Mouse (Mus musculus): ENCODE measurements at regions not wholly inside any gene's neighbourhood (a gene's known extent, or its start where the extent isn't known, plus 50 kb on each side); places are given as distances from the start of the nearest gene placed in this dataset.

DNA sequence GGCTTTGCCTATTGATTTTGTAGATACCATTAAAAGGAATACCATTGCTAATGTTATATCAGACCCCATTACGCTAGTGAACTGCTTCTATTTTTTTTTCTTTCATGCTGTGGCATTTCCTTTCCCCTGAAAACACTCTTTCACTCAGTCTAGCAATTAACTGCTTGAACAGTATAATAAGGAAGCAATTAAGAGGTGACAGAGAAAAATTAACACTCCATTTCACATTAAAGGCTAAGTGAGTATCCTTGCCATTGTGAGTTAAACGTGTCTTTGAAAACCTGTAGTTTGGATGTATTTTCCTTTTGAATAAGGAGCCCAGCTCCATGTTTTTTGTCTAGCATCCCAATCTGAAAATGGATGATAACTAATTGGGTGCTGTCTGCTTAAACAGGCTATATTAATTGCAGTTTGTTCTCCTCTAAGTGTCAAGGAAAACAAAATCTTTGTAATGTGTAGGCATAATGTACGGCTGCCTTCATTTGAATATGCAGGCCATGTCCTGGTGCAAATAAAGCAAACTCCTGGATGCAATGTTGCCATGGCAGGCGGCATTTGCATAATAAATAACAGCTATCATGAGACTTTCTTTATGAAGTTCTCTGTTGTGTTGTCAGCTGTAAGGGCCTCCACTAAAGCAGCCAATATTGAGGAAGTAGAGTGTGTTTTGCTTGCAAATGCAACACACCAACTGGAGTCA lies 423.3 kb downstream of the Zic3 start:
- no peak overlapping the region for H3K4me2 ChIP-seq (ENCODE audit: low read length)
- no peaks in the 10 kb centered on the region for H3K27me3 ChIP-seq (ENCODE audit: insufficient read depth, low read length)
- no peaks in the 10 kb centered on the region for H3K36me3 ChIP-seq (ENCODE audit: insufficient read depth, low read length)
- no peak overlapping the region for H3K27ac ChIP-seq
- 70% methylated on average over 4 of the region's 4 CpGs for WGBS
- no peak for DNase-seq (ENCODE audit: low spot score)
- no peaks in the 10 kb centered on the region for H3K4me1 ChIP-seq (replicated peaks; ENCODE audit: insufficient read depth, low read length)
- H3K9ac ChIP-seq (ENCODE audit: low read depth, low read length): no peak overlapping the region
- H3K4me3 ChIP-seq (replicated peaks; ENCODE audit: low read depth, low read length): no peak overlapping the region
- H3K9me3 ChIP-seq (replicated peaks; ENCODE audit: low read length): no peaks in the 10 kb centered on the region
- no peak for TF ChIP-seq CTCF (IDR thresholded peaks at IDR 0.05; ENCODE audit: low read depth)
- ATAC-seq (replicated peaks; ENCODE audit: low FRiP score, low read depth): no peak

DNA sequence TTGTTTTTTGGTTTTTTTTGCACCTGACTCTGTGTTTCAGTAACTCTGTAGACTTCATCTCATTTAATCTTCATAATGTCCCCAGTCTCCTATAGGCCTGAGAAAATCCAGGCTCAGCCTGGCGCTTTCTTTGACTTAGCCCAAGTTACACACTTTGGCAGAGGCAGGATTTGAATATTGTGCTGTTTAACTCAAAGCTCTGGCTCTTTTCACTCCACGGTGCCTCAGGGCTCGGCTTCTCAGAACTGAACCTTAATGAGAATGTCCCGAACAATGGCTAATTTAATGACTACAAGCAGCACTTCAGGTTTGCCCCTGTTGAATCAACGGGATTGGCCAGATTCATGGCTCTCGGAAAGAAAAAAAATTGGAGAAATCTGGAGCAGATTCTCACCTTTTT lies 425.1 kb downstream of the Zic3 start:
- no peak for TF ChIP-seq CTCF (IDR thresholded peaks at IDR 0.05; ENCODE audit: low read depth)
- Histone ChIP-seq H3K9me3 (replicated peaks; ENCODE audit: low read length) (no peaks in the 10 kb centered on the region), H3K36me3 (ENCODE audit: insufficient read depth, low read length) (no peaks in the 10 kb centered on the region), H3K9ac (ENCODE audit: low read depth, low read length) (no peak overlapping the region), H3K4me3 (replicated peaks; ENCODE audit: low read depth, low read length) (no peak overlapping the region), H3K27ac (no peak overlapping the region), H3K4me1 (replicated peaks; ENCODE audit: insufficient read depth, low read length) (no peaks in the 10 kb centered on the region), H3K27me3 (ENCODE audit: insufficient read depth, low read length) (no peaks in the 10 kb centered on the region), H3K4me2 (ENCODE audit: low read length) (no peak overlapping the region)
- ATAC-seq (replicated peaks; ENCODE audit: low FRiP score, low read depth): no peak
- no peak for DNase-seq (ENCODE audit: low spot score)
- 74% methylated on average over 6 of the region's 6 CpGs for WGBS

DNA sequence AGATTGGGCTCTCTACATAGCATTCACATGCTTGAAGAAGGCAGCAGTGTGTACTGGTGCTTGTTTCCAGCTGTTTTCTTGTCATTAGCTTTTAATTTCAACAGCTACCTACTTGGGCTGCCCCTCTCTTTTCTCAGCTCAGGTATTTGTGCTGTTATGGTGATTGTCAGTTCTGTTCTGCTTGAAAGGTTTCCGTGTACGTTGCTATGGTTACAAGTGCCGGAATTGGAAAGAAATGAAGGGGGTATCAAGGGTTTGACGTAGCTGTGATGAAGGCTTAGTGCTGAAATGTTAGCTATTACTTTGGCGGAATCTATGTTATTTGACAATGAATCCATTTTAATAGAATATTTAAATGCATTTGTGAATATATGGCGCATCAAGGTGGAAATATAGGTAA lies 439.5 kb upstream of the 4930550L24Rik start:
- WGBS: 74% methylated on average over 6 of the region's 6 CpGs
- no peaks in the 10 kb centered on the region for H3K9me3 ChIP-seq (replicated peaks; ENCODE audit: low read length)
- ATAC-seq (replicated peaks; ENCODE audit: low FRiP score, low read depth) (no peak), DNase-seq (ENCODE audit: low spot score) (no peak)
- no peak for TF ChIP-seq CTCF (IDR thresholded peaks at IDR 0.05; ENCODE audit: low read depth)
- no peak overlapping the region for H3K9ac ChIP-seq (ENCODE audit: low read depth, low read length)
- H3K4me2 ChIP-seq (ENCODE audit: low read length): no peak overlapping the region
- no peaks in the 10 kb centered on the region for H3K36me3 ChIP-seq (ENCODE audit: insufficient read depth, low read length)
- H3K4me1 ChIP-seq (replicated peaks; ENCODE audit: insufficient read depth, low read length): no peaks in the 10 kb centered on the region
- no peaks in the 10 kb centered on the region for H3K27me3 ChIP-seq (ENCODE audit: insufficient read depth, low read length)
- no peak overlapping the region for H3K27ac ChIP-seq
- no peak overlapping the region for H3K4me3 ChIP-seq (replicated peaks; ENCODE audit: low read depth, low read length)

DNA sequence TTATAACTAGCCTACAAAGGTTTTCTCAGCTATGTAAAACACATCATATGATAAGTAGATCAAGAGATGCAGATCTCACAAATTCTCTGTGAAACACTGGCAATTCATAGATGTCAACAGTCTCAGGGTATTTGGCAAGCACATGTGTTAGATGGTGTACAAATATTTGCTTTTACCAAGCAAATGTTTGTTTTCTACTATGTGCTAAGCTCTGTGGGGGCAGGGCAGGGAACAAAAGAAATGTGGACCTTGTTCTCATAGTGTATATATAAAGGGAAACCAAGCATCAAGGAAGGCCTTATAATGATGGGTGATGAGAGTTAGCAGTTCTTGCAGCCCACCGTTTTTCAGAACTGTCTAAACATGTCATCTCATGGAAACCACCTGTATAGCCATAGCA lies 438.2 kb upstream of the 4930550L24Rik start:
- ATAC-seq (replicated peaks; ENCODE audit: low FRiP score, low read depth) (no peak), DNase-seq (ENCODE audit: low spot score) (no peak)
- Histone ChIP-seq H3K9ac (ENCODE audit: low read depth, low read length) (no peak overlapping the region), H3K4me3 (replicated peaks; ENCODE audit: low read depth, low read length) (no peak overlapping the region), H3K27ac (no peak overlapping the region), H3K27me3 (ENCODE audit: insufficient read depth, low read length) (no peaks in the 10 kb centered on the region), H3K4me2 (ENCODE audit: low read length) (no peak overlapping the region), H3K36me3 (ENCODE audit: insufficient read depth, low read length) (no peaks in the 10 kb centered on the region), H3K9me3 (replicated peaks; ENCODE audit: low read length) (no peaks in the 10 kb centered on the region), H3K4me1 (replicated peaks; ENCODE audit: insufficient read depth, low read length) (no peaks in the 10 kb centered on the region)
- no peak for TF ChIP-seq CTCF (IDR thresholded peaks at IDR 0.05; ENCODE audit: low read depth)
- 61% methylated on average over 1 of the region's 1 CpGs for WGBS

DNA sequence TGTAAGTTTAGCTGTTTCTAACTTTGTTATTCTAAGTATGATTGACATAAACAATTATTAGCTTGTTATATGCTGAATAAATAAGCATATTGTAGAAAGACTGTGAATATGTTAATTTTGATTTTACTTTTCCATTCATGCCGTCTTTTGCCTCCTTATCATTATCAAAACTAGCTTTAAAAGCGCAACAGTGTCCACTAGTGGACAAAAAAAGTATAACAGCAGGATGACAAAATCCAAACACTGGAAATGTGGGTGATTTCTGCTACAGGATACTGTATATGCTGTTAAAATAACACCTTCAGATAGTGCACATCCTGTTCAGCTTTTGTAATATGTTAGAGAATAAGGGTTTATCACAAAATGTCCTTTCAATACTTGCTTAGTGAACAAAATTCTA lies 418.3 kb upstream of the 4930550L24Rik start:
- H3K4me3 ChIP-seq (replicated peaks; ENCODE audit: low read depth, low read length): no peak overlapping the region
- H3K4me1 ChIP-seq (replicated peaks; ENCODE audit: insufficient read depth, low read length): no peaks in the 10 kb centered on the region
- WGBS: 20% methylated on average over 2 of the region's 2 CpGs
- TF ChIP-seq CTCF (IDR thresholded peaks at IDR 0.05; ENCODE audit: low read depth): peak; percentile 75
- no peaks in the 10 kb centered on the region for H3K36me3 ChIP-seq (ENCODE audit: insufficient read depth, low read length)
- no peak overlapping the region for H3K27ac ChIP-seq
- DNase-seq (ENCODE audit: low spot score): peak; percentile 12
- H3K9ac ChIP-seq (ENCODE audit: low read depth, low read length): no peak overlapping the region
- ATAC-seq (replicated peaks; ENCODE audit: low FRiP score, low read depth): no peak
- no peak overlapping the region for H3K4me2 ChIP-seq (ENCODE audit: low read length)
- no peaks in the 10 kb centered on the region for H3K9me3 ChIP-seq (replicated peaks; ENCODE audit: low read length)
- H3K27me3 ChIP-seq (ENCODE audit: insufficient read depth, low read length): no peaks in the 10 kb centered on the region

DNA sequence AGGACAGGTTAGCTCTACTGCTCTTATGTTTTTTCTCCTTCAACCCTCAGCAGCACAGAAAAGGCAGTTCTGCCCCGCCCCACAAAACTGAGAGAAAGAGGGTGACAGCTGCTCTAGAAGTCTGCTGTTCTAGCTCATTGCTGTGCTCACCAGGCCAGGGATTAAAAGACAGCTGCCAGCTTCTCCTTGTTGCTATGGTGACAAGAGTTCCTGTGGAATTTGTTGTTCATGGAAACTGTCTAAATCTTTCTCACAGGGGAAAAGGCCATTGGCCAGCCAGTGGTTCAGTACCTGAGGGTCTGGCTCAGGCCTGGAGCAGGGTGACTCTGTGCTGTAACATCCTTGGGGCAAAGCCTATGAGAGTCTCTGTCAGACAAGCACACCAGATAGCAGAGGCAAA lies 405.6 kb upstream of the 4930550L24Rik start:
- DNase-seq (ENCODE audit: low spot score): no peak
- H3K36me3 ChIP-seq (ENCODE audit: insufficient read depth, low read length): no peaks in the 10 kb centered on the region
- H3K4me2 ChIP-seq (ENCODE audit: low read length): no peak overlapping the region
- ATAC-seq (replicated peaks; ENCODE audit: low FRiP score, low read depth): no peak
- no peak overlapping the region for H3K4me3 ChIP-seq (replicated peaks; ENCODE audit: low read depth, low read length)
- no peaks in the 10 kb centered on the region for H3K9me3 ChIP-seq (replicated peaks; ENCODE audit: low read length)
- WGBS: 62% methylated on average over 1 of the region's 1 CpGs
- no peaks in the 10 kb centered on the region for H3K27me3 ChIP-seq (ENCODE audit: insufficient read depth, low read length)
- no peaks in the 10 kb centered on the region for H3K4me1 ChIP-seq (replicated peaks; ENCODE audit: insufficient read depth, low read length)
- H3K9ac ChIP-seq (ENCODE audit: low read depth, low read length): no peak overlapping the region
- TF ChIP-seq CTCF (IDR thresholded peaks at IDR 0.05; ENCODE audit: low read depth): no peak
- no peak overlapping the region for H3K27ac ChIP-seq

DNA sequence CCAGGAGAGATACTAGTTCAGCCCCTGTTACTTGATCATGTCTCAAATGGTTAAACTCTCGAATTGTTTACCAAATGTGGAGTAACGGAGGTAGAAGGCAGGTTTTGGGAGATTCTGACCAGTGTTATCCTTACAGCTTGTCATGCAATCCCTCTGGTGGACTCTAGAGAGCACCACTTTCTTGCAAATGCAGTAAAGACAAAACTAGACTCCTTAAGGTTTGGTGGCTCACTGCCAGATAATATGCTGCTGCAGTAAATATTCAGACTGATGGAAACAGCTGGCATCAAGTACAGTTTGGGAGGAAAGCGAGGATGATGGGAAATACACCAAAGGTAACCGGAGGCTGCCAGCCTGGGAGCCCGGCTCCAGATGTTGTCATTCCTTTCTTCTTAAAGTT lies 394.2 kb upstream of the 4930550L24Rik start:
- no peaks in the 10 kb centered on the region for H3K27me3 ChIP-seq (ENCODE audit: insufficient read depth, low read length)
- no peaks in the 10 kb centered on the region for H3K36me3 ChIP-seq (ENCODE audit: insufficient read depth, low read length)
- peak; percentile 2 for DNase-seq (ENCODE audit: low spot score)
- H3K27ac ChIP-seq: no peak overlapping the region
- H3K4me1 ChIP-seq (replicated peaks; ENCODE audit: insufficient read depth, low read length): no peaks in the 10 kb centered on the region
- 46% methylated on average over 5 of the region's 5 CpGs for WGBS
- no peak overlapping the region for H3K4me3 ChIP-seq (replicated peaks; ENCODE audit: low read depth, low read length)
- no peak overlapping the region for H3K4me2 ChIP-seq (ENCODE audit: low read length)
- TF ChIP-seq CTCF (IDR thresholded peaks at IDR 0.05; ENCODE audit: low read depth): peak; percentile 32; the same call in 1 of the 2 replicates
- no peak for ATAC-seq (replicated peaks; ENCODE audit: low FRiP score, low read depth)
- no peaks in the 10 kb centered on the region for H3K9me3 ChIP-seq (replicated peaks; ENCODE audit: low read length)
- no peak overlapping the region for H3K9ac ChIP-seq (ENCODE audit: low read depth, low read length)
